Mouse (Mus musculus) NIH3T3 (cell line): ENCODE results near the gene Lce3e.

Experiments
- DNase-seq: peaks from one replicate; pipeline ENCODE4 v3.0.0-alpha.2; 2012; ENCODE audit warnings: low read depth

Lce3e gene

DNA sequence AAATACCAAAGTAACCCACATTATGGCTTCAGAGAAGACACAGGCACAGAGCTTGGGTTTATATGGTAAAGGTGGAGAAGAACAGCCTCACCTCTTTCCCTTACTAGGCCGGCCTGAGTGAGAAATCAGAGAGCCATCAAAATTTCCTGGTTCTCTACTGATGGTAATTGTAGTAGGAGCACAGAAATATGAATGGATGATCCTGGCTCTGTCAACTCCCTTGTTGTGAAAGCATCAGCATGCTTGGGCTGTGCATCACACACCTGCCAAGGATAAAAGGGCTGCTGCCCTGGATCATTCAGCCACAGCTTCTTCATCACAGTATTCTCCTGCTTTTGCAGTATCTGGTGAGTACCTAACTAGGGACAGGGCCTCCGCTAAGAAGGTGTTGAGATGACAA, at the start of gene Lce3e:
Gene Lce3e, plus strand, starts transcription at position 301 of the 400 bp plus-strand sequence.
- DNase-seq: no peak

DNA sequence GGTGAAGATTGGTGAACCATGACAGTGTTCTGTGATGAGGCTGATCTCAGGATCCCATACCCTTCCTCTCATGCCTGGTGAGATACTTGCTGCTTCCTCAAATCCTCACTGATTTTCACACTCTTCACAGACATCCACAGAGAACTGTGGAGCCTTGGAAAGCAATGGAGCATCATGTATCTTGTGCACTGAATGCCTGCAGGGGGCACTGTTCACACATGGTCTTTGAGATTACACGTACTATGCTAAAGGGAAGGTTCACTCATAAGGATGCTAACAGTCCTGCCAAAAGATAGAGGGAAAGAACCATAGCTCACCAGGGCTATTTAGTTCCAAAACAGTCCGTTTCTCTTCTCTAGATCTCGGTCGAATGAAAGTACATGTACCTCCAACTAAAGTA, 46.5 kb upstream of the Lce3e start:
- peak; percentile 29 for DNase-seq

DNA sequence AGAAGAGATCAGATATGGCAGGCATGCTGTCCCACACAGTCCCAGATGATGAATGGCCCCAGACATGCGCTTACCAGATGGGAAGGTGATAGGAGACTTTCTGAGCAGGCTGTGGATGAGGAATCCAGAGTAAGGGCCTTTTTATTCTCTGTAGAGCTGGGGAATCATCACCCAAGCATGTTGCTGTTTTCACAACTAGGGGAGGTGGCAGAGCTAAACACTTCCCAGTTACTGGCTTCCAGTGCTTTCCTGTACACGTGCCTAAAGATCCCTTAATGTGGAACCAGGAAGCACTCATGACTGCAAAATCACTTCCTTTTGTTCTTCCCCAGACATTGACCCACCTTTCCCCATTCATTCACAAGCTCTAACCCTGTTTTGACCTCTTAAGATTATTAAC, 40.7 kb upstream of the Lce3e start, which contains the start of gene Lce3a:
Gene Lce3a, minus strand, starts transcription at position 101 of the 400 bp plus-strand sequence.
- DNase-seq: no peak

DNA sequence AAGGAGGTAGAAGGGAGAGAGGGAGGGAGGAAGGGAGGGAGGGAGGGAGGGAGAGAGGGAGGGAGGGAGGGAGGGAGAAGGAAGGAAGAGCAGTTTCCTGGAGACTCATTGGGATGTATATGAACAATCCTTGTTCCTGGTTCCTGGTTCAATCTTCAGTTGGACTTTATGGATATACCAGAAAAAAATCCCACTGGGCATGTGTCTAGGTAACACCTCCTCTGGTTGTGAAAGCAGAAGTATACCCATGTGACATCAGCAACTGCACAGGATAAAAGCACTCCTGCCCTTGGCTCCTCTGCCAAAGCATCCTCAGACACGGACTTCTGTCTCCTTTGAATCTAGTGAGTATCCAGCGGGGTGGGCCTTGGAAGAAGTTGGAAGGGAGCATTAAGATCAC, 34.2 kb upstream of the Lce3e start, which contains the start of gene Lce3b:
Gene Lce3b, plus strand, starts transcription at position 301 of the 400 bp plus-strand sequence.
- no peak for DNase-seq

DNA sequence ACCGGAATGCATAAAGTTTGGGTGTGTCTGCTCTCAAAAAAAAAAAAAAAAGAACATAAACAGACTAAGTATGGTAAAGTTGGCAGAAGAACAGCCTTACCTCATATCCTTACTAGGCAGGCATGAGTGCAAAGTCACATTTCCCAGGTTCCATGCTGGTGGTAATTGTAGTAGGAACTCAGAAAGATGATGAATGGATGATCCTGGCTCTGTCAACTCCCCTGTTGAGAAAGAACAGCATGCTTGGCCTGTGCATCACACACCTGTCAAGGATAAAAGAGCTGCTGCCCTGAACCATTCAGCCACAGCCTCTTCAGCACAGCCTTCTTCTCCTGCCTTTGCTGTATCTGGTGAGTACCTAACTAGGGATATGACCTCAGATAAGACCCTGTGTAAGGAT, 22.7 kb upstream of the Lce3e start, which contains the start of gene Lce3c:
Gene Lce3c, plus strand, starts transcription at position 301 of the 400 bp plus-strand sequence.
- no peak for DNase-seq

DNA sequence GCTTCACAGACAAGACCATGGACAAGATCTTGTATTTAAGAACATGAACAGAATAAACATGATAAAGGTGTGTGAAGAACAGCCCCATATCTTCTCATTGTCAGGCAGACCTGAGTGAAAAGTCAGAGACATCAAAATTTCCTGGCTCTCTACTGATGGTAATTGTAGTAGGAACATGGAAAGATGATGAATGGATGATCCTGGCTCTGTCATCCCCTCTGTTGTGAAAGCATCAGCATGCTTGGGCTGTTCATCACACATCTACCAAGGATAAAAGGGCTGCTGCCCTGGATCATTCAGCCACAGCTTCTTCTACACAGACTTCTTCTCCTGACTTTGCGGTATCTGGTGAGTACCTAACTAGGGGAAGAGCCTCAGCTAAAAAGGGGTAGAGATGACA, 9.8 kb upstream of the Lce3e start, which contains the start of gene Lce3d:
Gene Lce3d, plus strand, starts transcription at position 301 of the 400 bp plus-strand sequence.
- no peak for DNase-seq

DNA sequence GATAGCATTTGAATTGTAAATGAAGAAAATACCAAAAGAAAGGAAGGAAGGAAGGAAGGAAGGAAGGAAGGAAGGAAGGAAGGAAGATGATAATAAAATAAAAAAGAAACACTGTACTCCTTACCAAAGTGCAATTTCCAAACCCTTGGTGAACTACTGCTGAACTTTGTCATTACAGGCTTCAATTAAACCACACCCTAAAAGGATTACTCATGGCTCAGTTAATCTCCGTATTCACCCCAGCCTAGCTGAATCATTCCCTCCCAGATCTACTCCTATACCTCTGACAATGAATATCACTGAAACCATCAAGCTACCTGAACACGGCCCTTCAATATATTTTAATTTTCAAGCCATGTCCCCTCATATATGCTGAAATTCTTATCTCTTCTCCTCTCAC, 11.6 kb downstream of the Lce3e start:
- no peak for DNase-seq

DNA sequence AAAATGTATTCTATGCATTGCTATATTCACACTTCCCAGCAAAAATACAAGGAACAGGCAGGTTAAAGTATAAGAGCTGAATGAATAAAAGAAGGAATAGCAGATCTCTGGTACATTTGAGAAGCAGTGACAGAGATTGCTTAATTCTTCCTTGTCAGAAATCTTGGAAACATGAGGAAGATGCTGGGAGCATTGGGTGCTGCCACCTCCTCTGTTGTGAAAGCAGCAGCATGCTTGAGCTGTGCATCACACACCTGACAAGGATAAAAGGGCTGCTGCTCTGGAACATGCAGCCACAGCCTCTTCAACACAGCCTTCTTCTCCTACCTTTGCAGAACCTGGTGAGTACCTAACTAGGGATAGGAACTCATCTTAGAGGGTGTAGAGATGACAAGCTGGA, 25.1 kb downstream of the Lce3e start, which contains the start of gene Lce3f:
Gene Lce3f, plus strand, starts transcription at position 301 of the 400 bp plus-strand sequence.
- DNase-seq: no peak

DNA sequence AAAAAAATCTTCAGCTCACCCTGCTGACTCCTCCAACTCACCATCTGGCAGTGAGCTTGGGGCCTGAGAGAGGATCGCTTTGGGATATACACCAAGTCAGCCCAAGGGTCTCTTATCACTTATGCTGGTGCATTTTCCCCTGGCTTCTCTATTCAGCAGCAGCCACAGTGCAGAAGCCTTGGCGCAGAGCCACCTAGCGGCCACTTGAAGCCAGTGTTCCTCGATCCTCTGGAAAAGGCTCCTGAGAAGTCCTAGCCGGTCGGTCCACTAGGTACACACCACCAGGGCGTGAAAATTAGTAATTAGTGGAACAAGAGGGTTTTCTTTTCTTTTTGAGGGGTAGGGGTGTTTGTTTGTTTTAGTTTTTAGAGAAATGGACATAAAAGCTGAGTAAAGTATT, 31.8 kb downstream of the Lce3e start:
- DNase-seq: peak; percentile 78

DNA sequence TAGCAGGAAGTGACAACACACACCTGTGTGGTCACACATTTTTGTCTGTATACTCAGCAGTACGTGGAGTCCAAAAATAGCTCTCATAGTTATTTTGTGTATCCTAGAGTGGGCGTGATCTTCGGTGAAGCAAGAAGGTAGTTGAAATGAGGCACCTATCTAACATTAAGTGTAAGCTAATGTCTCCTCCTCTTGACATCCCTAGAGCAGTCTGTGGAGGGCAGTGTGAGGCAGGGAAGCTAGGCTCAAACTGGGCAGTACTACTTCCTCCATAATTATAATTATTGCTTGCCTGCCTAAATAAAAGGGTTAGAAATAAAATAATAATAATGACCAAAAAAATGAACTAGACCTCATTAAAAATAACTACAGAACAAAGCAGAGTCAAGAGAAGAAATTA, 33.8 kb downstream of the Lce3e start:
- DNase-seq: no peak

DNA sequence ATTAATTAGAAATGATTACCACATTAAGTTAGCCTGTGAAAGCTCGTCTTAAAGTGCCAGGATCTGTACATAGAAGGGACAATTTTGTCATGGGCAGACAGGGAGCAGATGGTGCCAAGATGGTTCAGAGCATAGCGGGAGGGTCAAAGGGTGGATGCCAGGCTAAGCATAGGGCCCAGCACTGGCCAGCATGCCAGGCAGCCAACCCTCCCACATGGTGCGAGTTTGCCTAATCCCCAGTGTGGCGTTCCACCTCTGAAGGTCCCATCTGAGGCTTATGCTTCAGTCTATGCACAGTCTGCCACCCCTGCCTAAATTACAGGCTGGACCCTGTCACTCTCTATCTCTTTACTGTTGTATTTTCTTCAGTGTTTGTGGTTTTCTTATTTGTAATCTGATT, 36.0 kb downstream of the Lce3e start:
- no peak for DNase-seq

DNA sequence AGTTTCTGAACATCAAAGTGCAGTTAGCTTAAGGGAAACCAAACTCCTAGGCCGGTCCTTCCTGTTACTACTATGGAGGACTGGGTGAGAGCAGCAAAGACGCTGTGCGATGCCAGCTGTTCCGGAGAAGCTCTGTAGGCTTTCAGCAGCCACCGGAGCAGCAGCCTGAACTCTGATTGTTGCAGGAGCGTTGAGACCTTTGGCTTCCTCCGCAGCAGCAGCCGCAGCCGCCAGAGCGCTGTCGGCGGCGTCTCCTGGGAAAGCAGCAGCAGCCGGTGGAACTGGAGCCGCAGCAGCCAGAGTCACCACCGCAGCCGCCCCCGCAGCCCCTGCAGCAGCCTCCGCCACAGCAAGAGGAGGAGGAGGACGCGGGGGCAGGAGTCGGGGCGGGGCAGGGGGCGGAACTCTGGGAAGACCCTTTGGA, 47.5 kb downstream of the Lce3e start:
- DNase-seq: peak; percentile 4

DNA sequence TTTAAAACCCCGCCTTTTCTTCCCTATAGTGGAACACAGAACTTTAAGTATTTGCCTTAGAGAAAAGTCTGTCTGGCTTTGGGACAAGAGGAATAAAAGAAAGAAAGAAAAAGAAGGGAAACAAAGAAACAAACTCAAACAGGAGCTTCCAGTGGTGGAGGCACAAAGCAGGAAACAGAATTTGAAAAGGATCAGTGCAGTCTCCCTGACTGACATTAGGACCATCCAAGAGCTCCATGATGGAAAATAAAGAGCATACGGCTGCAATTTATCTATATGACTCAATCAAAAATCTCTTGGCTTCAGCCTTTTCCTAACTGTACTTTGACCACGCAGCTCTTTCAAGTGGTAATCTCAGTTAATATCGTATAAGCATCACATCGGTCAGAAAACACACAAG, 48.0 kb downstream of the Lce3e start:
- DNase-seq: no peak

DNA sequence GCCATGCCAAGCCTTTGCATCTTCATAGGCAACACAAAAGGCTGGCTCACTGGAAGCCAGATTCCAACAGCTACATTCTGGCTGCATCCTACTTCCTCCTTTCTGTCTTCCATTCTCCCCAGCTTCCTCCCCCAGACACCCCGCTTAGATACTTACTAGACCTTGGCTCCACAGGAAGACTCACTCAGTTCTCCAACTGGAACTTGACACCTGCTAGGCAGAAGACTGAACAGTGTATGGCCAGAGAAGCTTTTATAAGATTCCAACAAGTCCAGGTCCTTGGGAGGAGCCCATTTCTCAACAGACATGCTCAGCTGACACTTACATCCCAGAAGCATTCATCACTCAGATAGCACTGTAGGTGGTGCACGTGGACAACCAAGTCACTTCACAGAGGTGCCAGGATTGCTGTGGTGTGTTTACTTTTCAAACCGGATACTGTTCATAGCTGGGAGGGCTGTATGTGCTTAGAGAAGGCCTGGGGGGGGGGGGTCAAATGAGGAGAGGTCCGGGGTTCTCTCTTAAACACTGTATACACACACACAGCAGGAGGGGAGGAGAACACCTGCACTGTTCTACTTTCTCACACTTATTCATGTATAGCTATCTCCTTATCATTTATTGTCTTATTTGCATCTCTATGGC, 48.7 kb downstream of the Lce3e start, which contains the start of gene Crct1:
Gene Crct1, minus strand, starts transcription at position 228 of the 645 bp plus-strand sequence.
- DNase-seq: no peak
